27 mouse cellular contexts compared by ENCODE assay signal in genomic region chr2:103627101-103627500, GRCm38 (mm10).
DNase-seq lines count a peak whose midpoint lies in the region; ATAC-seq and TF ChIP-seq lines count a peak whose summit lies in the region.
"Had no signal": no experiment of that assay in that cellular context is flagged by ENCODE, and none has a peak within 500 bp of the region (broad histone marks: within the 10 kb centered on the region; RNA-seq: fewer than 3 reads in every experiment).

No protein-coding gene starts in this region.

- H3K27ac ChIP-seq in midbrain, embryonic 13.5 days, result 0 out of 2 replicates have a peak overlapping the region, but pooled peaks have one; percentile 78
- no peak overlapping the region for H3K27ac ChIP-seq in midbrain, embryonic 11.5 days (ENCODE audit: low read depth, low read length)
- H3K27ac ChIP-seq in MEL (ENCODE audit: control insufficient read depth, low read depth, low read length), result no peak overlapping the region
- H3K27ac ChIP-seq: forebrain, embryonic 13.5 days; heart, adult 2 months; heart, embryonic 15.5 days; hindbrain, postnatal 0 days; neural tube, embryonic 15.5 days had no signal

- no peak overlapping the region for H3K9ac ChIP-seq in midbrain, embryonic 13.5 days (replicated peaks)
- H3K9ac ChIP-seq in midbrain, embryonic 11.5 days (ENCODE audit: low read length), result no peak overlapping the region
- H3K9ac ChIP-seq in MEL (ENCODE audit: control insufficient read depth, low read depth, low read length, poor library complexity, severe bottlenecking), result no peak overlapping the region
- H3K9ac ChIP-seq: forebrain, embryonic 13.5 days; heart, embryonic 15.5 days; lung, embryonic 14.5 days; neural tube, embryonic 15.5 days had no signal

- no peaks in the 10 kb centered on the region for H3K36me3 ChIP-seq in midbrain, embryonic 13.5 days
- no peaks in the 10 kb centered on the region for H3K36me3 ChIP-seq in midbrain, embryonic 11.5 days (ENCODE audit: control insufficient read depth, insufficient read depth, low read length)
- H3K36me3 ChIP-seq in MEL (ENCODE audit: control insufficient read depth in 1 of 2, insufficient read depth in 2 of 2, low read length in 2 of 2), result peaks cover 0 to 3% of the 10 kb centered on the region in 2 experiments; a peak in 2 of 4 replicates
- H3K36me3 ChIP-seq: embryonic facial prominence, embryonic 10.5 days; heart, embryonic 15.5 days; neural tube, embryonic 15.5 days had no signal

- H3K4me2 ChIP-seq in midbrain, embryonic 13.5 days (replicated peaks), result no peak overlapping the region
- H3K4me2 ChIP-seq in midbrain, embryonic 11.5 days, result no peak overlapping the region
- H3K4me2 ChIP-seq: forebrain, embryonic 13.5 days; heart, embryonic 15.5 days; lung, embryonic 14.5 days; neural tube, embryonic 15.5 days had no signal

- H3K9me3 ChIP-seq in midbrain, embryonic 13.5 days, result no peaks in the 10 kb centered on the region
- H3K9me3 ChIP-seq in midbrain, embryonic 11.5 days (ENCODE audit: control insufficient read depth, low read length), result no peaks in the 10 kb centered on the region
- no peaks in the 10 kb centered on the region for H3K9me3 ChIP-seq in MEL (replicated peaks; ENCODE audit: insufficient read depth, low read length)
- H3K9me3 ChIP-seq: embryonic facial prominence, embryonic 10.5 days; forebrain, embryonic 13.5 days; heart, embryonic 15.5 days; neural tube, embryonic 15.5 days had no signal

- no peak overlapping the region for H3K4me3 ChIP-seq in midbrain, embryonic 13.5 days (replicated peaks)
- H3K4me3 ChIP-seq in midbrain, embryonic 11.5 days (ENCODE audit: low read depth, low read length), result no peak overlapping the region
- H3K4me3 ChIP-seq in MEL (ENCODE audit: control insufficient read depth in 1 of 2, insufficient read depth in 1 of 2, low read depth in 2 of 2, low read length in 2 of 2), result no peak overlapping the region
- H3K4me3 ChIP-seq: embryonic facial prominence, embryonic 10.5 days; forebrain, embryonic 13.5 days; heart, adult 2 months; heart, embryonic 15.5 days; myocyte; neural tube, embryonic 15.5 days had no signal

- 85% methylated on average over 7 of the region's 7 CpGs for WGBS in midbrain, embryonic 13.5 days
- 91% methylated on average over 7 of the region's 7 CpGs for WGBS in midbrain, embryonic 11.5 days

- no peak for ATAC-seq in midbrain, embryonic 13.5 days
- no peak for ATAC-seq in midbrain, embryonic 11.5 days (ENCODE audit: low FRiP score)
- ATAC-seq in megakaryocyte progenitor cell, adult 5-6 weeks (replicated peaks; ENCODE audit: poor library complexity), result peak; percentile 31; the same call in 1 of the 2 replicates
- no peak for ATAC-seq in megakaryocyte-erythroid progenitor cell, adult 5-6 weeks (replicated peaks; ENCODE audit: low FRiP score, low TSS enrichment, poor library complexity, severe bottlenecking)
- ATAC-seq: forebrain, embryonic 13.5 days; hindbrain, postnatal 0 days had no signal

- no peak for TF ChIP-seq RAD21 in MEL (IDR thresholded peaks at IDR 0.05; ENCODE audit: low read depth, low read length)

- H3K4me1 ChIP-seq in midbrain, embryonic 13.5 days (replicated peaks), result peaks cover 56% of the 10 kb centered on the region
- H3K4me1 ChIP-seq in midbrain, embryonic 11.5 days (ENCODE audit: control insufficient read depth, insufficient read depth, low read length), result peaks cover 38% of the 10 kb centered on the region
- H3K4me1 ChIP-seq in MEL (ENCODE audit: control insufficient read depth in 1 of 2, insufficient read depth in 2 of 2, low read length in 2 of 2), result no peaks in the 10 kb centered on the region

- no peak for TF ChIP-seq EP300 in MEL (IDR thresholded peaks at IDR 0.05; ENCODE audit: low read depth in 1 of 2, low read length in 2 of 2)

- TF ChIP-seq CTCF in MEL (IDR thresholded peaks at IDR 0.05 in 2 of 3, conservative IDR thresholded peaks at IDR 0.05 in 1 of 3; ENCODE audit: control insufficient read depth in 1 of 3, insufficient read depth in 1 of 3, low read depth in 2 of 3, low read length in 3 of 3, poor library complexity in 1 of 3, severe bottlenecking in 1 of 3), result no peak

- no peaks in the 10 kb centered on the region for H3K27me3 ChIP-seq in midbrain, embryonic 13.5 days
- no peaks in the 10 kb centered on the region for H3K27me3 ChIP-seq in midbrain, embryonic 11.5 days (ENCODE audit: control insufficient read depth, insufficient read depth, low read length)
- H3K27me3 ChIP-seq in MEL (ENCODE audit: control insufficient read depth in 1 of 2, insufficient read depth in 2 of 2, low read length in 2 of 2), result peaks cover 2 to 9% of the 10 kb centered on the region in 2 experiments; a peak in 2 of 4 replicates
- H3K27me3 ChIP-seq: forebrain, embryonic 13.5 days; heart, embryonic 15.5 days; neural tube, embryonic 15.5 days had no signal

- no peak for DNase-seq in midbrain, embryonic 11.5 days (ENCODE audit: low spot score, missing footprints)
- DNase-seq in MEL (ENCODE audit: low read depth, low spot score), result peak; percentile 57
- DNase-seq in thymus, postnatal 4 days, result peak; percentile 33
- DNase-seq in ovary, postnatal 10 days (ENCODE audit: low spot score), result no peak
- no peak for DNase-seq in adrenal gland, adult 8-10 months
- DNase-seq: adrenal gland, postnatal 36 days; cerebellum, adult 11-12 months; cerebellum, postnatal 36 days; gastrocnemius, postnatal 10 days; heart, adult 2 months; heart, postnatal 4 days; kidney, adult 2 months; kidney, postnatal 10 days; left cerebral cortex, postnatal 4 days; lung, embryonic 14.5 days; lung, postnatal 4 days; midbrain, embryonic 14.5 days; retina, postnatal 1 day had no signal

- no peak for TF ChIP-seq POLR2A in MEL (IDR thresholded peaks at IDR 0.05; ENCODE audit: control insufficient read depth in 1 of 2, insufficient read depth in 1 of 2, low read depth in 1 of 2, low read length in 2 of 2, poor library complexity in 1 of 2)

- no peaks in the 10 kb centered on the region for H3K79me2 ChIP-seq in MEL (ENCODE audit: control insufficient read depth, insufficient read depth, low read length, poor library complexity)

TF ChIP-seq in MEL, 35 proteins besides CTCF, POLR2A, EP300 and RAD21:
- TF ChIP-seq USF2 (IDR thresholded peaks at IDR 0.05; ENCODE audit: borderline replicate concordance in 1 of 2, insufficient read depth in 1 of 2, low read depth in 1 of 2, low read length in 2 of 2), result no peak
- peak; percentile 90 for TF ChIP-seq MXI1 (IDR thresholded peaks at IDR 0.05; ENCODE audit: low read depth, low read length)
- TF ChIP-seq E2F4 (IDR thresholded peaks at IDR 0.05; ENCODE audit: borderline replicate concordance, low read depth, low read length), result no peak
- no peak for TF ChIP-seq TAL1 (IDR thresholded peaks at IDR 0.05; ENCODE audit: low read length)
- TF ChIP-seq MYC (IDR thresholded peaks at IDR 0.05; ENCODE audit: low read depth, low read length), result peak; percentile 92
- peak; percentile 88 for TF ChIP-seq BHLHE40 (IDR thresholded peaks at IDR 0.05; ENCODE audit: borderline replicate concordance, low read depth, low read length)
- no peak for TF ChIP-seq POLR2AphosphoS5 (IDR thresholded peaks at IDR 0.05; ENCODE audit: borderline replicate concordance, low read depth, low read length)
- no peak for TF ChIP-seq TBP (IDR thresholded peaks at IDR 0.05; ENCODE audit: low read depth, low read length)
- no peak for TF ChIP-seq SMC3 (IDR thresholded peaks at IDR 0.05; ENCODE audit: low read depth, low read length)
- no peak for TF ChIP-seq ZNF384 (IDR thresholded peaks at IDR 0.05; ENCODE audit: low read depth, low read length)
- no peak for TF ChIP-seq POLR2AphosphoS2 (IDR thresholded peaks at IDR 0.05; ENCODE audit: low read length)
- no peak for TF ChIP-seq TCF12 (IDR thresholded peaks at IDR 0.05; ENCODE audit: low read depth, low read length)
- TF ChIP-seq ELF1 (IDR thresholded peaks at IDR 0.05; ENCODE audit: low read depth, low read length), result no peak
- TF ChIP-seq ZKSCAN1 (IDR thresholded peaks at IDR 0.05; ENCODE audit: low read depth, low read length), result no peak
- TF ChIP-seq HCFC1 (IDR thresholded peaks at IDR 0.05; ENCODE audit: low read depth, low read length), result no peak
- TF ChIP-seq USF1 (IDR thresholded peaks at IDR 0.05; ENCODE audit: low read depth, low read length), result peak; percentile 79
- TF ChIP-seq GABPA (IDR thresholded peaks at IDR 0.05; ENCODE audit: low read depth, low read length), result no peak
- no peak for TF ChIP-seq GATA1 (IDR thresholded peaks at IDR 0.05; ENCODE audit: low read depth, low read length)
- TF ChIP-seq KAT2A (conservative IDR thresholded peaks at IDR 0.05; ENCODE audit: low read depth, low read length), result no peak
- TF ChIP-seq MEF2A (IDR thresholded peaks at IDR 0.05; ENCODE audit: extremely low read depth, insufficient replicate concordance, low read depth, low read length, poor library complexity, severe bottlenecking), result no peak
- no peak for TF ChIP-seq RCOR1 (IDR thresholded peaks at IDR 0.05; ENCODE audit: low read depth, low read length)
- TF ChIP-seq MAX (IDR thresholded peaks at IDR 0.05; ENCODE audit: low read length), result peak; percentile 87
- no peak for TF ChIP-seq CHD2 (IDR thresholded peaks at IDR 0.05; ENCODE audit: low read length)
- TF ChIP-seq UBTF (IDR thresholded peaks at IDR 0.05; ENCODE audit: borderline replicate concordance, insufficient read depth, low read depth, low read length), result no peak
- TF ChIP-seq MAZ (IDR thresholded peaks at IDR 0.05; ENCODE audit: low read depth, low read length), result no peak
- TF ChIP-seq MYB (IDR thresholded peaks at IDR 0.05; ENCODE audit: low read depth, low read length), result no peak
- TF ChIP-seq ETS1 (IDR thresholded peaks at IDR 0.05; ENCODE audit: low read depth, low read length), result no peak
- no peak for TF ChIP-seq ZC3H11A (IDR thresholded peaks at IDR 0.05; ENCODE audit: low read depth, low read length)
- no peak for TF ChIP-seq JUND (IDR thresholded peaks at IDR 0.05; ENCODE audit: low read depth, low read length)
- TF ChIP-seq NRF1 (IDR thresholded peaks at IDR 0.05; ENCODE audit: insufficient read depth, low read depth, low read length, poor library complexity, severe bottlenecking), result no peak
- no peak for TF ChIP-seq ZMIZ1 (IDR thresholded peaks at IDR 0.05; ENCODE audit: low read depth, low read length)
- no peak for TF ChIP-seq NELFE (IDR thresholded peaks at IDR 0.05; ENCODE audit: low read depth, low read length)
- peak; percentile 36 for TF ChIP-seq SIN3A (IDR thresholded peaks at IDR 0.05; ENCODE audit: low read length)
- TF ChIP-seq MAFK (IDR thresholded peaks at IDR 0.05; ENCODE audit: borderline replicate concordance, low read depth, low read length), result no peak
- TF ChIP-seq CHD1 (IDR thresholded peaks at IDR 0.05; ENCODE audit: low read depth, low read length), result no peak

Comparison
In these comparisons a context has a peak if more than half of its experiments do, and no peak if none do; other contexts are left out.
1. DNase-seq: peak in MEL (single experiment) and thymus, postnatal 4 days (single experiment); none in midbrain, embryonic 11.5 days (single experiment), ovary, postnatal 10 days (single experiment) and adrenal gland, adult 8-10 months (single experiment).